Mouse (Mus musculus) heart, adult 2 months (tissue): Measurements from ENCODE around the gene Stxbp3.

Experiments
- CTCF ChIP-seq: fragments of 200-600 bp; IDR thresholded peaks from 2 replicates; pipeline ENCODE4 v1.8.1; 2022; ENCODE audit warnings: antibody characterized with exemption, mild to moderate bottlenecking, moderate library complexity
- EP300 ChIP-seq: fragments of 200-500 bp; IDR thresholded peaks from 2 replicates; pipeline ENCODE4 v1.6.1; 2011; ENCODE audit warnings: low read depth, low read length, control low read depth; ENCODE audit not compliant: insufficient read depth

GRCm38 (mm10) chr3:108789299-108789698, 51.0 kb downstream of the Stxbp3 start:
- TF ChIP-seq CTCF (no peak), EP300 (no peak)
